Mouse (Mus musculus) limb, embryonic 13.5 days (tissue): ENCODE results near the gene Cd300lf. TPM values are rescaled to one million over a fixed set of nuclear protein-coding genes. Genes with fewer than 3 reads are reported as not detected.
A peak's percentile ranks its signal among the peaks of the same experiment; 100 is the strongest.

Experiments
- ATAC-seq: fragments of 200-750 bp; cut with Nextera tagmentation; 2 replicates; pipeline ENCODE4 v1.8.0; 2017; ENCODE audit warnings: low read depth, moderate number of reproducible peaks, moderate TSS enrichment; ENCODE audit not compliant: low FRiP score
- H3K27ac ChIP-seq: fragments of 300-500 bp; sonication (generic); 2 replicates; pipeline ENCODE4 v1.5.1; 2015; ENCODE audit warnings: inconsistent platforms, mild to moderate bottlenecking, moderate library complexity
- H3K27me3 ChIP-seq: fragments of 300-500 bp; sonication (generic); 2 replicates; pipeline ENCODE4 v1.6.1; 2015; ENCODE audit warnings: mild to moderate bottlenecking, inconsistent platforms
- H3K36me3 ChIP-seq: fragments of 300-500 bp; sonication (generic); 2 replicates; pipeline ENCODE4 v1.6.1; 2015; ENCODE audit warnings: inconsistent platforms, mild to moderate bottlenecking, moderate library complexity
- H3K4me1 ChIP-seq: fragments of 300-500 bp; sonication (generic); 2 replicates; pipeline ENCODE4 v1.6.1; 2015; ENCODE audit warnings: inconsistent platforms
- H3K4me2 ChIP-seq: fragments of 300-500 bp; sonication (generic); replicated peaks from 2 replicates; pipeline ENCODE4 v1.6.1; 2015; ENCODE audit warnings: inconsistent platforms, mild to moderate bottlenecking, moderate library complexity
- H3K4me3 ChIP-seq: fragments of 300-500 bp; sonication (generic); 2 replicates; pipeline ENCODE4 v1.5.1; 2015; ENCODE audit warnings: moderate library complexity, mild to moderate bottlenecking, inconsistent platforms
- H3K9ac ChIP-seq: fragments of 300-500 bp; sonication (generic); 2 replicates; pipeline ENCODE4 v1.6.1; 2015; ENCODE audit warnings: mild to moderate bottlenecking, inconsistent platforms
- H3K9me3 ChIP-seq: fragments of 300-500 bp; sonication (generic); 2 replicates; pipeline ENCODE4 v1.6.1; 2016; ENCODE audit warnings: inconsistent platforms
- whole genome bisulfite sequencing: fragments of 180-500 bp; shearing (Covaris S2); methylation state at CpG from one replicate; pipeline ENCODE4 v1.1.7; 2015; 5-methylcytosine and 5-hydroxymethylcytosine counted together
- polyA plus RNA-seq: library from polyadenylated mRNA; unstranded; fragments of >200 nt; fragmentation: Nextera tagmentation; extraction: Ambion mirVana; gene quantifications from 2 replicates; pipeline ENCODE4 v1.2.1, GENCODE M21; 2015

Cd300lf gene
- polyA plus RNA-seq, 1 experiment from 2014 or later, result 0.09 TPM

- 0 out of 2 replicates have a peak, but pooled peaks cover 6% of the 10 kb centered on the region for H3K9me3 ChIP-seq
- no peaks in the 10 kb centered on the region for H3K36me3 ChIP-seq
- WGBS, result 75% methylated on average over 4 of the region's 4 CpGs
- H3K4me1 ChIP-seq, result no peaks in the 10 kb centered on the region
- no peak overlapping the region for H3K9ac ChIP-seq
- H3K27me3 ChIP-seq, result no peaks in the 10 kb centered on the region
- no peak overlapping the region for H3K27ac ChIP-seq
- ATAC-seq, result no peak
- no peak overlapping the region for H3K4me3 ChIP-seq
- H3K4me2 ChIP-seq, result no peak overlapping the region
These were observed 5.3 kb downstream of the Cd300lf start for GRCm38 (mm10) chr11:115128483-115128882.

- H3K9me3 ChIP-seq, result 0 out of 2 replicates have a peak, but pooled peaks cover 3% of the 10 kb centered on the region
- no peaks in the 10 kb centered on the region for H3K4me1 ChIP-seq
- no peaks in the 10 kb centered on the region for H3K27me3 ChIP-seq
- H3K27ac ChIP-seq, result no peak overlapping the region
- H3K4me3 ChIP-seq, result no peak overlapping the region
- WGBS, result 64% methylated on average over 9 of the region's 9 CpGs
- H3K36me3 ChIP-seq, result no peaks in the 10 kb centered on the region
- no peak overlapping the region for H3K9ac ChIP-seq
- no peak overlapping the region for H3K4me2 ChIP-seq
- no peak for ATAC-seq
These were observed 14.4 kb downstream of the Cd300lf start for GRCm38 (mm10) chr11:115119409-115119808.

DNA sequence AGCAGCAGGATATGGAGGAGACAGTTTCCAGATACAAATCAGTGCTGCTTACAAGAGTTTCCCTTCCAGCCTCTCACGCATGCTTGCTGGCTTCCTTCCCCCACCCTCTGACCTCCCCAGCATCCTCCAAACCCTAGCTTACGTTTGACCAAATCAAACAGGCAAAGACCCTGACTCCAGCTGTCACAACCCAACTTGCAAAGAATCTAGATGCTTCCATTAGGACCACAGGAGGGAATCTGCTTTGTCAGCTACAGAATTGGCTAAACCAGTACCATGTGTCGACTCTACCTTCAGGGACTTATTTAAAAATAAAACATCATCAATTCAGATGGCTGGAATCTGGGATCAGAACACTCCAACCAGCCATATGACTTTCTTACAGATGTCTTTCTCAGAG, 21.6 kb downstream of the Cd300lf start:
- ATAC-seq, result no peak
- Histone ChIP-seq H3K36me3 (no peaks in the 10 kb centered on the region), H3K9me3 (no peaks in the 10 kb centered on the region), H3K27me3 (no peaks in the 10 kb centered on the region), H3K4me1 (peaks cover 9% of the 10 kb centered on the region), H3K4me2 (no peak overlapping the region), H3K9ac (no peak overlapping the region), H3K4me3 (no peak overlapping the region), H3K27ac (no peak overlapping the region)
- WGBS, result 34% methylated on average over 3 of the region's 3 CpGs

- H3K36me3 ChIP-seq, result no peaks in the 10 kb centered on the region
- WGBS, result 87% methylated on average over 4 of the region's 5 CpGs
- H3K9me3 ChIP-seq, result no peaks in the 10 kb centered on the region
- no peaks in the 10 kb centered on the region for H3K27me3 ChIP-seq
- no peak overlapping the region for H3K9ac ChIP-seq
- H3K4me1 ChIP-seq, result peaks cover 12% of the 10 kb centered on the region
- H3K4me3 ChIP-seq, result no peak overlapping the region
- H3K27ac ChIP-seq, result no peak overlapping the region
- ATAC-seq, result no peak
- no peak overlapping the region for H3K4me2 ChIP-seq
These were observed 23.5 kb downstream of the Cd300lf start for GRCm38 (mm10) chr11:115110271-115110670.

- no peaks in the 10 kb centered on the region for H3K27me3 ChIP-seq
- no peak overlapping the region for H3K4me2 ChIP-seq
- H3K36me3 ChIP-seq, result no peaks in the 10 kb centered on the region
- H3K4me1 ChIP-seq, result peaks cover 22% of the 10 kb centered on the region
- no peak overlapping the region for H3K9ac ChIP-seq
- 0 out of 2 replicates have a peak, but pooled peaks cover 4% of the 10 kb centered on the region for H3K9me3 ChIP-seq
- no peak for ATAC-seq
- no peak overlapping the region for H3K4me3 ChIP-seq
- no peak overlapping the region for H3K27ac ChIP-seq
- WGBS, result 84% methylated on average over 8 of the region's 8 CpGs
These were observed 25.6 kb downstream of the Cd300lf start for GRCm38 (mm10) chr11:115108176-115108575.

DNA sequence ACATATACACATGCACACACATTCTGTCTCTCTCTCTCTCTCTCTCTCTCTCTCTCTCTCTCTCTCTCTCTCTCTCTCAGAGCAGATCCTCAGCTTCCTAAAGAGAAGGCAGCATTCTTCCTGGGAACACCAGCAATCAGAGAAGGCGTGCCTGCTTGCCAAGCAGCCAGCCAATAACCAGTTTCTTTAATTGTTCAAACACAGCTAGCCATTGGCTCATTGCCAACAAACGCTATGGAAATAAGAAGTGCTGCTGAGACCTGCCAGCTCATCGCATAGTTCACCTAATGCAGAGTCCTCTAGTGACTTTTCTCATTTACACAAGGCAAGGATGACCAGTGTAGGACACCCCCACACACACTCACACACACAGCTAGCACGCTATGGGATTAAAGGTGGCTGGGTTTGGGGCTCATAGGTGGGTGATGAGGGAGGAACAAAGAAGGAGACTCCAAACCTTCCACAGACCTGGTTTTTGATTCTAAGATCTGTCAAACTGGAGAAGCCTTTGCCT, 26.3 kb downstream of the Cd300lf start:
- Histone ChIP-seq H3K9ac (no peak overlapping the region), H3K36me3 (no peaks in the 10 kb centered on the region), H3K27ac (no peak overlapping the region), H3K9me3 (0 out of 2 replicates have a peak, but pooled peaks cover 4% of the 10 kb centered on the region), H3K4me2 (no peak overlapping the region), H3K27me3 (no peaks in the 10 kb centered on the region), H3K4me1 (peaks cover 22% of the 10 kb centered on the region), H3K4me3 (no peak overlapping the region)
- 35% methylated on average over 4 of the region's 4 CpGs for WGBS
- no peak for ATAC-seq

- ATAC-seq, result no peak
- Histone ChIP-seq H3K4me3 (no peak overlapping the region), H3K9ac (no peak overlapping the region), H3K36me3 (no peaks in the 10 kb centered on the region), H3K9me3 (0 out of 2 replicates have a peak, but pooled peaks cover 4% of the 10 kb centered on the region), H3K4me2 (no peak overlapping the region), H3K4me1 (peaks cover 26% of the 10 kb centered on the region), H3K27ac (no peak overlapping the region), H3K27me3 (no peaks in the 10 kb centered on the region)
- WGBS, result 73% methylated on average over 2 of the region's 2 CpGs
These were observed 27.2 kb downstream of the Cd300lf start for GRCm38 (mm10) chr11:115106638-115107037.

DNA sequence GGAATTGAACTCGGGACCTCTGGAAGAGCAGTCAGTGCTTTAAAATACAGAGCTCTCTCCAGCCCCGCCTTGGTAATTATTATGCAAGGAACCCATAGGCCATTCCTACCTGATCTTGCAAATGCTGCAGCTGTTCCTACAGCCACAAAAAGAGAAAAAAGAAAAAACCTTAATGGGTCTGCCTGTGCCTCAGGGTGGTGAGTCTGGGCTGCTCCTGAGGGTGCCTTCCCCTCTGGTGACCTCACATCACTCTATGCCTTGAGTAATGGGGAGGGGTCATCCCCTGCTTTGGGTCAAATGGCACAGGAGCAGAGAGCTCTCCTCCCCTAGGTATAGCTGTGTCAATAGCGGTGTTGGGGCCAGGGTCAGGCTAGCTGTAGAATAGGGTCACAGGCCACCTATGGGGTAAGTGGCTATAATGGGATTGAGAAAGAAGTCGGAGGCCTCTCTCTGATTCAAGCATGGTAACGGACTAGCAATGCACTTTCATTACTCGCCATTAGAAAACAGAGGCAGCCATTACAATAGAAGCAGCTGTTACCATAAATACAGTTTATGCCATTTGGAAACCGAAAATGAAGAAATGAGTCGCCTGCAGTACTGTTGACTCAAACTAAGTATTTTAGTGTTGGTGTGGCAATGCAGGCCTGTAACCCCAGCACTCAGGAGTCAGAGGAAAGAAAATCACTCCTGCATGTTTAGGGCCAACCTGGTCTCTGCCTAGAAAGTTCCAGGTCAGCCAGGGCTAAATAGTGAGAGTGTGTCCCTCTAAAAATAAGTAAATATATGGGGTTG, 28.8 kb downstream of the Cd300lf start:
- no peaks in the 10 kb centered on the region for H3K27me3 ChIP-seq
- H3K4me1 ChIP-seq, result peaks cover 41% of the 10 kb centered on the region
- ATAC-seq, result no peak
- 0 out of 2 replicates have a peak, but pooled peaks cover 4% of the 10 kb centered on the region for H3K9me3 ChIP-seq
- H3K4me3 ChIP-seq, result no peak overlapping the region
- H3K9ac ChIP-seq, result no peak overlapping the region
- no peaks in the 10 kb centered on the region for H3K36me3 ChIP-seq
- H3K4me2 ChIP-seq, result no peak overlapping the region
- WGBS, result 59% methylated on average over 8 of the region's 8 CpGs
- H3K27ac ChIP-seq, result no peak overlapping the region

- WGBS, result 57% methylated on average over 25 of the region's 25 CpGs
- H3K9me3 ChIP-seq, result 0 out of 2 replicates have a peak, but pooled peaks cover 4% of the 10 kb centered on the region
- no peak overlapping the region for H3K4me2 ChIP-seq
- H3K4me3 ChIP-seq, result no peak overlapping the region
- H3K9ac ChIP-seq, result no peak overlapping the region
- no peaks in the 10 kb centered on the region for H3K36me3 ChIP-seq
- no peaks in the 10 kb centered on the region for H3K27me3 ChIP-seq
- no peak for ATAC-seq
- H3K27ac ChIP-seq, result 0 out of 2 replicates have a peak overlapping the region, but pooled peaks have one; percentile 4
- peaks cover 53% of the 10 kb centered on the region for H3K4me1 ChIP-seq
These were observed 30.1 kb downstream of the Cd300lf start for GRCm38 (mm10) chr11:115103470-115104413.

DNA sequence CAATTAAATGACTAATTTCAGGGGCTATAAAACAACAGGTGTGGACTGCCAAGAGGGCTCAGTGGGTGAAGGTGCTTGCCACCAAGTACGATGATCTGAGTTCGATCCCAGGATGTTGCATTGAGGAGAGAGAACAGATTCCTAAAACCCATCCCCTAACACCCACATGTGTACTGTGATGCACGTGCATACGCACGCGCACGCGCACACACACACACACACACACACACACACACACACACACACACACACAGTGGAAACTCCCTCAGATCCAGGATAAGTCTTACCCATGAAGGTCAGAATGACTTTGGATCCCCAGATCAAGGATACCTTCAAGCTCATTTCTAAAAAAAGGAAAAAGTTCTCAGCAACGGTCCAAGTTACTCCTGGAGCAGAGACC, 31.7 kb downstream of the Cd300lf start:
- WGBS, result 79% methylated on average over 9 of the region's 9 CpGs
- Histone ChIP-seq H3K27me3 (peaks cover 4% of the 10 kb centered on the region; the same call in 1 of the 2 replicates), H3K27ac (no peak overlapping the region), H3K4me3 (no peak overlapping the region), H3K9me3 (0 out of 2 replicates have a peak, but pooled peaks cover 4% of the 10 kb centered on the region), H3K9ac (no peak overlapping the region), H3K36me3 (no peaks in the 10 kb centered on the region), H3K4me2 (no peak overlapping the region), H3K4me1 (peaks cover 46% of the 10 kb centered on the region)
- ATAC-seq, result no peak

- Histone ChIP-seq H3K9ac (no peak overlapping the region), H3K27ac (no peak overlapping the region), H3K4me2 (no peak overlapping the region), H3K36me3 (no peaks in the 10 kb centered on the region), H3K4me3 (no peak overlapping the region), H3K4me1 (peaks cover 44% of the 10 kb centered on the region), H3K27me3 (peaks cover 4% of the 10 kb centered on the region; the same call in 1 of the 2 replicates), H3K9me3 (0 out of 2 replicates have a peak, but pooled peaks cover 4% of the 10 kb centered on the region)
- WGBS, result 38% methylated on average over 6 of the region's 6 CpGs
- no peak for ATAC-seq
These were observed 32.2 kb downstream of the Cd300lf start for GRCm38 (mm10) chr11:115101615-115102051.
